Mouse (Mus musculus) layer of hippocampus, adult 9-11 months (tissue): ENCODE measurements around the gene Tmcc2.
"Not testable (repeated sequence)": the region's sequence is repeated elsewhere in the genome, so short reads cannot be mapped to it uniquely, and the experiment has no call there.

Experiments used
- DNase-seq: peaks from one replicate; pipeline ENCODE4 v3.0.0; 2022

Gene Tmcc2

GRCm38 (mm10) chr1:132367692-132368506, 23.2 kb downstream of the Tmcc2 start:
- DNase-seq, result peak; percentile 86

GRCm38 (mm10) chr1:132366937-132367336, 24.1 kb downstream of the Tmcc2 start:
- no peak for DNase-seq

- no peak for DNase-seq
Observed at GRCm38 (mm10) chr1:132366235-132366634, 24.8 kb downstream of the Tmcc2 start.

- DNase-seq, result no peak
Observed at GRCm38 (mm10) chr1:132365645-132366044, 25.4 kb downstream of the Tmcc2 start.

- DNase-seq, result no peak
Observed at GRCm38 (mm10) chr1:132364896-132365557, 26.1 kb downstream of the Tmcc2 start.

GRCm38 (mm10) chr1:132364388-132364787, 26.7 kb downstream of the Tmcc2 start:
- peak; percentile 72 for DNase-seq

GRCm38 (mm10) chr1:132361959-132362358, 29.1 kb downstream of the Tmcc2 start:
- no peak for DNase-seq

GRCm38 (mm10) chr1:132356841-132357240, 34.2 kb downstream of the Tmcc2 start:
- no peak for DNase-seq

- DNase-seq, result peak; percentile 77
Observed at GRCm38 (mm10) chr1:132355841-132356242, 35.2 kb downstream of the Tmcc2 start.

- DNase-seq, result no peak
Observed at GRCm38 (mm10) chr1:132355162-132355601, 35.9 kb downstream of the Tmcc2 start.

GRCm38 (mm10) chr1:132354234-132354633, 36.8 kb downstream of the Tmcc2 start:
- DNase-seq, result no peak

GRCm38 (mm10) chr1:132353389-132353788, 37.7 kb downstream of the Tmcc2 start:
- no peak for DNase-seq

- no peak for DNase-seq
Observed at GRCm38 (mm10) chr1:132351058-132351457, 40.0 kb downstream of the Tmcc2 start.

- DNase-seq, result not testable (repeated sequence)
Observed at GRCm38 (mm10) chr1:132349601-132350000, 41.5 kb downstream of the Tmcc2 start.

GRCm38 (mm10) chr1:132349049-132349448, 42.0 kb downstream of the Tmcc2 start:
- not testable (repeated sequence) for DNase-seq

- no peak for DNase-seq
Observed at GRCm38 (mm10) chr1:132348401-132348800, 42.7 kb downstream of the Tmcc2 start.

- no peak for DNase-seq
Observed at GRCm38 (mm10) chr1:132346951-132347350, 44.1 kb downstream of the Tmcc2 start.

GRCm38 (mm10) chr1:132346134-132346851, 44.8 kb downstream of the Tmcc2 start:
- DNase-seq, result no peak

GRCm38 (mm10) chr1:132345514-132345913, 45.6 kb downstream of the Tmcc2 start:
- DNase-seq, result no peak

- no peak for DNase-seq
Observed at GRCm38 (mm10) chr1:132343656-132344055, 47.4 kb downstream of the Tmcc2 start.

- no peak for DNase-seq
Observed at GRCm38 (mm10) chr1:132343191-132343590, 47.9 kb downstream of the Tmcc2 start.

GRCm38 (mm10) chr1:132342518-132342917, 48.6 kb downstream of the Tmcc2 start:
- DNase-seq, result no peak

GRCm38 (mm10) chr1:132341731-132342501, 49.2 kb downstream of the Tmcc2 start:
- DNase-seq, result peak; percentile 55
